Mouse (Mus musculus): Measurements from ENCODE around the gene Pim3.

DNA sequence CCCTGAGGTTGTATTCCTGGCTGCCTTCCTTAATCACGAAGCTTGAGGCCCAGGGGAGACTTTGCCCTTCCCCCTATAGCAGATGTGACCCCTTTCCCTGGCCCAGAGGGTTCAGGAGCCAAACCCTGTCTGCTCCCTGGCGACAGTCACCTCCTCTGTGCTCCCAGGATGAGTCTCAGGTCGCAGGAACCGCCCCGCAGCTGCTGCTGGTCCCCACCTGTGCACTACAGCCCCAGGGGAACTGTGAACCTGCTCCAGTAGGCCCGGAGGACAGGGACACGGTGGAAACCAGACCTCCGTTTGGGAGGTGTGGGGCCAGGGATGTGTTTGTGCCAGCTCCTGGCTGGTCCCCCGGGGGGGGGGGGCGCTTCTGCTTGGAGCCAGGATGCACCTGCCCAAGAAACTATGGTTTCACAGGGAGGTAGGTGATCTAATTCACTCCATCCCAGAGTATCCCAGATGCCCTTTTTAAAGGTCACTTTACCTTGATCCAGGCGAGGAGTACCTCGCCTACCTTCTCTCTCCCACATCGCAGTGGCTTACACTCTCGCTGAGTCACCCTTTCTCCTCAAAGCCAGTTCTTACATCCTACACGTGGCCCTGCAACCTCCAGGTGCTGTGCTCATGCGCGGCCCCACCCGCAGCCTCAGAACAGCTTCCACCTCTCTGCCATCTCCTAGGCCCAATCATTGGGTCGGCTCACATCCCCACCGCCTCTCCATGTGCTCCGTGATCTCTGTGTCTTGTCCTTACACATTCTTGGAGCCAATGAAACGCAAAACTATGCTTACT is 19.5 kb downstream of the Pim3 start:
- TF ChIP-seq CTCF (IDR thresholded peaks at IDR 0.05; ENCODE audit: control insufficient read depth, insufficient read depth, insufficient read length) (no peak), MAX (IDR thresholded peaks at IDR 0.05) (no peak), USF1 (IDR thresholded peaks at IDR 0.05; ENCODE audit: low read depth) (no peak)

All from C2C12 (cell line).